Mouse (Mus musculus): ENCODE results near the gene P4ha3.
"Not testable (repeated sequence)": the region's sequence is repeated elsewhere in the genome, so short reads cannot be mapped to it uniquely, and the experiment has no call there.

Gene P4ha3

GRCm38 (mm10) chr7:100285383-100285782 lies at the start of gene P4ha3:
TSS of gene P4ha3 (plus strand) at chr7:100285520.
- no peak for DNase-seq (ENCODE audit: low read depth, low spot score)

DNA sequence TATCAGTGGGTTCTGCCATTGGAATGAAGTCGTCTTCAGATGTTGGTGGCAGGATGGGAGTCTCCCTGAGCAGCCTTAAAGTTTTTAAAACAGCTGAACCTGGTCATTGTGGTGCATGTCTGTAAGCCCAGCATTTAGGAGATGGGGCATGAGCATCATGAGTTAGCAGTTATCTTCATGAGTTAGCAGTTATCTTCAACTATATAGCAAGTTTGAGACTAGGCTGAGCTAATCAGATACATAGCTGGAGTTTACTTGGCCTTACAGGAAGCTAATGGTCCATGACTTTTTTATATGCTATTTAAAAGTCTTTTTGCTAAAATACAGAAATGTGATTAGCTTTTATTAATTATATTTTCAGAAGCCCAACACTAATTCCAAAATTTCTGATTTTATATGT lies 47.0 kb upstream of the P4ha3 start:
- DNase-seq (ENCODE audit: low read depth, low spot score) = no peak

DNA sequence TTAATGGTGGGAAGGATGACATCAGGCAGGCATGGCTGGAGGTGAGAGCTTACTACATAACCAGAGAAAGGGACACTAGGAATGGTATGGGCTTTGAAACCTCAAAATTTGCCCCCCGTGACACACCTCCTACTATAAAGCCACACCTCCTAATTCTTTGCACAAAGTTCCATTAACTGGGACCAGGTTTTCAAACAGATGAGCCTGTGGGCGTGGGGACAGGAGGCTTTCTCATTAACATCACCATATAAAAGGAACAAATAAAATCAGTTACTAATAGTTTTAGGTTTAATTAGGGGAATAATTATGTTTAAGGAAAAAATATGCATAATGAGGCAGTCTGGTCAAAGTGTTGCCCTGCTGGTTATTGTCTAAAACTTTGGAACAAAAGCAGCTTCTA lies 44.7 kb upstream of the P4ha3 start:
- DNase-seq (ENCODE audit: low read depth, low spot score) = no peak

DNA sequence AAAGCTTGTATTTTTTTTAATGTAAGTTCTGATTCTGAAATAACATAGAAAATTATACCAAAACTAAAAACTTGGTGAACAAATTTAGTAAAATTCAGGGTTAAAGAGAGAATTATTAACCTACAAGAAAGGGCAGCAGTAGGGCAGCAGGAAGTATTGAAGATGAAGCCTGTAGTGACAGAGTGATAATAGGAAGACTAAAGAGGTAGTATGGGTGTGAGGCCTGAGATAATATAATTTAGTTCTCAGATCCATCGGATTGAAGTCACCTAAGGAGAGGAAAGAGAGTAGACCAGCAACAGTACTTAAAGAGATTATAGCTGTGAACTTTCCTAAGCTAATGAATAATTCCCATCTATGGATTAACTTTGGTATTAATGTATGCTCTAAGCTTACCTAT lies 42.3 kb upstream of the P4ha3 start:
- no peak for DNase-seq (ENCODE audit: low read depth, low spot score)

- DNase-seq (ENCODE audit: low read depth, low spot score) = no peak
Observed at GRCm38 (mm10) chr7:100244225-100244624, 41.1 kb upstream of the P4ha3 start.

DNA sequence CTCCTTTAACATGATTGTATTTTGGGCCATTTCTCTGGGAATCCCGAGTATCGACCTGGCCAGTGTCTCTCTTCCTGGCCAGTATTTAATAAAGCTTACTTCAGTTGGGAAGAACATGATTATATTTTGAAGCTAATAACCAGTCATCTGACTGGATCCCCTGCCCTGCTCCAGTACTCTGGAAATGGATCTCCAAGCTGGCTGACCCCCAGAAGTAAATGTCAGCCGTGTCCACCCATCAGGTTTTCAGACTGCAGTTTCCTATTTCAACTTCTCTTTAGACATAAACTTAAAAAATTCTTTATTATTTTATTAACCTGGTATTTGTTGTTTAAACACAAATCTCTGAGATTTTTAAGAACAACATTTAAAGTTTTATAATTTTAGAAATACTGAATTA lies 40.1 kb upstream of the P4ha3 start:
- DNase-seq (ENCODE audit: low read depth, low spot score) = no peak

- no peak for DNase-seq (ENCODE audit: low read depth, low spot score)
Observed at GRCm38 (mm10) chr7:100250667-100251066, 34.7 kb upstream of the P4ha3 start.

GRCm38 (mm10) chr7:100262350-100262749 lies 23.0 kb upstream of the P4ha3 start:
- DNase-seq (ENCODE audit: low read depth, low spot score) = no peak

- not testable (repeated sequence) for DNase-seq (ENCODE audit: low read depth, low spot score)
Observed at GRCm38 (mm10) chr7:100264934-100265333, 20.4 kb upstream of the P4ha3 start.

DNA sequence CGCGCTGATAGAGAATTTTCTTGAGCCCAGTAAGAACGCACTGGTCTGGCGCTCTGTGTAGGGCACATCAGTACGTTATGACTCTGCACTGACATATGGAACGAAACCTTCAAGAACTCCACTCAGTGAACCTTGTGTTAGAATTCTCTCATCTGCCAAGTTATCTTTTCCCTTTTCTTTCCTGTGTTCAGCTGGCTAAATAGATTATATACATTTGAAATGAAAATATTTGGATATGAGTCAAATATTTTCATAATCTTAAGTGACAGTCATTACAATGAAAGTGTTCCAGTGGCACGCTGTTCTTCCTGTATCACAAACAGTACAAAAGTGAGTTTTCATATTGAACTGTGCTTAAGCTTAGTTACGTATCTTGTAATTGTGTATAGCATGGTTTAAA lies 13.0 kb upstream of the P4ha3 start:
- no peak for DNase-seq (ENCODE audit: low read depth, low spot score)

DNA sequence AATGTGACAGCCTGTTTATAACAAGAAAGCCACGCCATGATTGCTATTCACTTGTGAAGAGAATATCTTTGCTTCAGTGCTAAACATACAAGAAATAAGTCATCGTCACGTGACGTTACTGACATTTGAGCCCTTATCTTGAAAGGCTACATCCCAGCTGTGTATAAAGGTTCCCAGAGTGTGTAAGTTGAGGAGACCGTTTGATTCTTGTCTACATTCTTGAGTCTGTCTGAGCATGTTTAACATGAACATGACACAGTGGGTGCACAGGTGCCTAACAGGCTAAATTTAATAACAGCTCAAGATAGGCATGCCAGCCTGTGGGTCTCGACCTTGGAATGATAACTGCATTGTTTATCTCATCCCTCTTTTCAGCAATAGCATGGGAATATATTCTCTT lies 10.8 kb upstream of the P4ha3 start:
- DNase-seq (ENCODE audit: low read depth, low spot score) = no peak

- peak; percentile 27 for DNase-seq (ENCODE audit: low read depth, low spot score)
Observed at GRCm38 (mm10) chr7:100276397-100276796, 8.9 kb upstream of the P4ha3 start.

DNA sequence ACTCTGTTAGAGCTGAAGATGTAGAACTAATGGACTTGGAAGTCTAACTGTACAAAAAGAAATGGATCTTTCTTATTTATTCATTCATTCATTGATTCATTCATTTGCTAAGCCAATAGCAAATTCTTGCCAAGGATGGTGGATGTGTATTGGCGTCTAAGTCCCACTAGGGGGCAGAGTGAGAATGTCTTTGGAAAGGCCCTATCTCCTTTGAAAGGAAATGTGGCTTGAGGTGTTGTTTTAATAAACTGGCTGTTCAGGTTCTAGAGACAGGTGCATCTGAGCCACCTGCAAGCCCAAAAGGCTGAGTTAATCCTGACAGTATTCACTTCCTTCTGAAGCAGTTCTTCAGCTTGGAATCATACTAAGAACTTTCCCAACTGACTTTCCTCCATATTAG lies 5.5 kb upstream of the P4ha3 start:
- DNase-seq (ENCODE audit: low read depth, low spot score) = peak; percentile 58

- DNase-seq (ENCODE audit: low read depth, low spot score) = no peak
Observed at GRCm38 (mm10) chr7:100281596-100281995, 3.7 kb upstream of the P4ha3 start.

- no peak for DNase-seq (ENCODE audit: low read depth, low spot score)
Observed at GRCm38 (mm10) chr7:100283298-100283697, 2.0 kb upstream of the P4ha3 start.

DNA sequence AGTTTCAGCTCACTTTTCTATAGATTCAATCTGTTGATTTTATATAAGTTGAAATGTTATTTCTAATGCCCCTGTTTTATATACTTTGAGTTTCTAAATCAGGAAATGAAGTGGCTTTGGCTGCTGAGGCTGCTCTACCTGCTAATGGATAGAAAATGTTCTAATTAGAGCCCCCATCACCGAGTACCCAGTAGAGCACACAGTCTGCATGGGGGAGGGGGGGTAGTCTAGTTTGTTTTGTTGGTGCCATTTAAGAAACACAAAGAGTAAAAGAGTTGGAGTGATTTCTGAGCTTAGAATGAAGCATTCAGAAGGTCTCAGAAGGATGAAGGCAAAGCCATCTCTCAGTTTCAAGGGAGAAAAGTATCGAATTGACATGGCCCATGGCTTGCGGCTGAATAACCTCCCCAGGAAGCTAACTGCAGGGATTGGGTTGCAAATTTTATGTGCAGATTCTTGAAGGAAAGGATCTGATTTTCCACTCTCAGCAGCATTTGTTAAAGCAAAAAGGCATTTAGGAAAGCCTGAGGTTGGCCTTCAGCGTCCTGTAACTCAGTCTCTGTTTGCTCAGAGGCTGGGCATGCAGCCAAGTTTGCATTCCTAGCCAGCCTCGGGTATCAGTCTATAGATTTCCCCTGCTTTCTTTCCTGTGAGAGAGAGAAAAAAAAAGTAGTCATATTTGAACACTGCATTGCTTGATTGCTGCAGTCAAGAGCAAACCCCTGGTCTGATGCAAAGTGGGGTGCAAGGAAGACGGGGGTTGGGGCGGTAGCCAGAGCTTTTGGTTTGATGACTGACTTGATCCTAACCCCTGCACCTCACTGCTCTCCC lies 2.6 kb downstream of the P4ha3 start:
- no peak for DNase-seq (ENCODE audit: low read depth, low spot score)

DNA sequence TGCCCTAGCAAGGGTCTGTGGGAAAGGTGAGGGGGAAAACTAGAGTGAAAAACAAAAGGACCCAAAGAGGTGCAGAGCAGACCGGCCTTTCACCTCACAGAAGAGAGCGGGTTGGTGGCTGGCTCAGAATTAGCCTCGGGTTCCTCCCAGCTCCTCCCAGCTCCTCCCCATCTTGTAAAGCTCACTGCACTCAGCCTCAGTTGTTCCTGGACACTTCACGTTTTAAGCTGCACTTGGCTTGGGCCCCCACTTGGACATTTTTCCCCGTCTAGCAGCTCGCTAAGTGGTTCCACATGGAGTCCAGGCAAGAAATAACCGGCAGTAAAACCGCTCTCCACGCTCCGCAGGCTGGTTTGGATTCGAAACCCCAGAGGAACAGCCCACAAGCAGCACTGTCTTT lies 3.3 kb downstream of the P4ha3 start:
- no peak for DNase-seq (ENCODE audit: low read depth, low spot score)

- DNase-seq (ENCODE audit: low read depth, low spot score) = no peak
Observed at GRCm38 (mm10) chr7:100293546-100293945, 8.2 kb downstream of the P4ha3 start.

DNA sequence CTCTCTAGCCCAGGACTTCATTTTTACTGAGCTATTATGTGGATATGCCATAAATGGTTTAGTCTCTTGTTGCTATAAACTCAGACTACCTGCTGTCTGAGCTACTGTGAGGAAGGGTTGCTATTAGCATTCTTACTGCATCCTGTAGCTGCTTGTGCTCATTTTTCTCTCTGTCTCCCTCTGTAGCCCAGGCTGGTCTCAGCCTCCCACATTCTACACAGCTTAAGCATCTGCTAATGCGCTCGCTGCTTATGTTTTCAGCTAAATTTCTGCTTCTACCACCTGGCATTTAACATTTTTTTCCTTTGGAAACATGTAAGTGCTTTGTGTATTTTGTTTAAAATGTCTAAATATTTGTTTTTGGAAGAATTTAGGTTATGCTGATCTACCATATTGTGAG lies 10.4 kb downstream of the P4ha3 start:
- no peak for DNase-seq (ENCODE audit: low read depth, low spot score)

- DNase-seq (ENCODE audit: low read depth, low spot score) = no peak
Observed at GRCm38 (mm10) chr7:100296699-100297098, 11.4 kb downstream of the P4ha3 start.

- DNase-seq (ENCODE audit: low read depth, low spot score) = no peak
Observed at GRCm38 (mm10) chr7:100298861-100299510, 13.7 kb downstream of the P4ha3 start.

GRCm38 (mm10) chr7:100301390-100301789 lies 16.1 kb downstream of the P4ha3 start:
- no peak for DNase-seq (ENCODE audit: low read depth, low spot score)

GRCm38 (mm10) chr7:100302316-100302715 lies 17.0 kb downstream of the P4ha3 start:
- no peak for DNase-seq (ENCODE audit: low read depth, low spot score)
